Mouse (Mus musculus): Measurements from ENCODE around the gene Lbhd2. TPM values are rescaled to one million over a fixed set of nuclear protein-coding genes. Genes with fewer than 3 reads are reported as not detected.

Lbhd2 gene
- total RNA-seq, 1 experiment, result 0.36 TPM

GRCm38 (mm10) chr12:111416921-111417779 is 10.5 kb downstream of the Lbhd2 start, which contains the start of gene Exoc3l4:
Gene Exoc3l4 (plus strand): TSS chr12:111417017.
- Histone ChIP-seq H3K4me1 (ENCODE audit: control insufficient read depth in 2 of 2, insufficient read depth in 2 of 2, low read length in 2 of 2, poor library complexity in 1 of 2) (peaks cover 0 to 8% of the 10 kb centered on the region in 2 experiments; a peak in 1 of 4 replicates), H3K27ac (ENCODE audit: insufficient read depth, low read depth, low read length, poor library complexity, severe bottlenecking) (no peak within 1 kb of the TSS)
- in situ Hi-C loops (cut with MboI; ENCODE audit: low sequenced_read_pairs in 2 of 2, unreplicated experiment in 2 of 2), result no loop called here

DNA sequence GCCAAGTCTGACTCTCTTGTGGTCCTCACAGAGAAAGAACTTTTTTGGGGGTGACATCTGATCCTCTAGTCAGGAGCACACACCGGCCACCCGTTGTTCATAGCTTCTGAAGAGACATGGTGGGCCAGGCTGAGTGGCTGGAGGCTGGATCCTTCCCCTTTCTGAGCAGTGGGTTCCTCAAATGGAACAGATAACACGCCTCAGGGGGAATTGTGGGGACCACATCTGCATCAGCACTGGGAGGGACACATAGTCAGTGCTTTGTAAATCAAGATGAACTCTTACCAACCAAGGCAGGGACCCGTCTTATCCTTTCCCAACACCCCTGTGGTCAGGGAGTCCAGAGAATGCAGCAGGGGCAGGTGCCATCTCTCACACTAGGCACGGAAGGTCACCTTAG is 13.3 kb downstream of the Lbhd2 start:
- 0 out of 4 replicates have a peak, but pooled peaks cover 0 to 3% of the 10 kb centered on the region in 2 experiments for H3K4me1 ChIP-seq (ENCODE audit: control insufficient read depth in 2 of 2, insufficient read depth in 2 of 2, low read length in 2 of 2, poor library complexity in 1 of 2)
- TF ChIP-seq ZC3H11A (IDR thresholded peaks at IDR 0.05; ENCODE audit: borderline replicate concordance, low read depth, low read length) (no peak), MAFK (IDR thresholded peaks at IDR 0.05; ENCODE audit: insufficient read depth, low read depth, low read length) (no peak), HCFC1 (IDR thresholded peaks at IDR 0.05; ENCODE audit: borderline replicate concordance, insufficient read depth, low read length) (no peak), ZNF384 (IDR thresholded peaks at IDR 0.05; ENCODE audit: low read depth, low read length) (no peak), CHD2 (IDR thresholded peaks at IDR 0.05; ENCODE audit: low read depth, low read length) (no peak)
- H3K4me3 ChIP-seq (ENCODE audit: insufficient read depth in 1 of 2, low read depth in 1 of 2, low read length in 2 of 2, poor library complexity in 1 of 2, severe bottlenecking in 1 of 2), result no peak overlapping the region

More at GRCm38 (mm10) chr12:111416921-111417779, 10.5 kb downstream of the Lbhd2 start, which contains the start of gene Exoc3l4:
- no peaks in the 10 kb centered on the region for H3K9me3 ChIP-seq (ENCODE audit: control insufficient read depth, insufficient read depth, low read depth, low read length)
- no peak for DNase-seq (ENCODE audit: low read depth, low spot score)
- no peaks in the 10 kb centered on the region for H3K36me3 ChIP-seq (ENCODE audit: control insufficient read depth, insufficient read depth, low read length, poor library complexity, severe bottlenecking)
- H3K4me3 ChIP-seq (ENCODE audit: insufficient read depth in 1 of 2, low read depth in 1 of 2, low read length in 2 of 2, poor library complexity in 1 of 2, severe bottlenecking in 1 of 2), result peak within 1 kb of the TSS; percentile 37 to 44; a peak in 3 of 4 replicates
- TF ChIP-seq CHD2 (IDR thresholded peaks at IDR 0.05; ENCODE audit: low read depth, low read length) (no peak), ZNF384 (IDR thresholded peaks at IDR 0.05; ENCODE audit: low read depth, low read length) (no peak), MAFK (IDR thresholded peaks at IDR 0.05; ENCODE audit: insufficient read depth, low read depth, low read length) (no peak), HCFC1 (IDR thresholded peaks at IDR 0.05; ENCODE audit: borderline replicate concordance, insufficient read depth, low read length) (no peak), ZC3H11A (IDR thresholded peaks at IDR 0.05; ENCODE audit: borderline replicate concordance, low read depth, low read length) (no peak)
- no peak within 1 kb of the TSS for H3K9ac ChIP-seq (ENCODE audit: insufficient read depth, low read depth, low read length, poor library complexity, severe bottlenecking)

DNA sequence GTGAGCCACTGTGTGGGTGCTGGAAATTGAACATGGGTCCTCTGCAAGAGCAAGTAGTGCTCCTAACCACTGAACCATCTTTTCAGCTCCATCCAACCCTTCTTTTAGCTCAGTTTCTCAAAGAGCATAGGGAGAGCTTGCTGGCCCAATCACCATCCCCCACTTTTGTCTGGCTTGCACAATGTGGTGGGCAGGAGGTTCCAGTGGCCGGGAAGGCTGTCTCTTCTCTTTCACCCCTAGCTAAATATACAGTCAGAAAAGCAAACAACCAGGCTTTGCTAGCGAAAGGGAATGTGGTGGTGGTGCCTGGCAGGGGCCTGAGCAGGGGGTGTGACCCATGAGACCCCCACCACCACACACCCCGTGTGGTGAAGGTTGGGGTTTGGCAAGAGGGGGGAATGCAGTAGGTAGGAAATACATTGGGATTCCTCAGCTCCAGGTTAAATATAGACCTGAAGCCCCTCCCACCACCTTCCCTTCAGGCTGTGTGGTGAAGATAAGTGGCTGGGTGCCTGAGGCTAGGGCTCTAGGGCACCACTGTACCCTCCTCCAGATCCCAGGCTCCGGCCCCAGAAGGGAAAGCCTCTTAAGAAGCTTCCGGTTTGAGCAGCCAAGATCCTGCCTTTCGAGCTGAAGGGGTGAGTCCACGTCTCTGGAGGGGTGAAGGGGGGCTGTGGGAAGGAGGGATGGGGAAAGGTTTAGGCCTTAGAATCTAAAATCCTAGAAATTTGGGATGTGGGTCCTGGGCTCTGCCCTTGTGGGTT is 14.5 kb downstream of the Lbhd2 start:
- no peaks in the 10 kb centered on the region for H3K36me3 ChIP-seq (ENCODE audit: control insufficient read depth, insufficient read depth, low read length, poor library complexity, severe bottlenecking)
- no peaks in the 10 kb centered on the region for H3K9me3 ChIP-seq (ENCODE audit: control insufficient read depth, insufficient read depth, low read depth, low read length)
- H3K4me3 ChIP-seq (ENCODE audit: insufficient read depth in 1 of 2, low read depth in 1 of 2, low read length in 2 of 2, poor library complexity in 1 of 2, severe bottlenecking in 1 of 2), result no peak overlapping the region
- peaks cover 0 to 3% of the 10 kb centered on the region in 2 experiments; a peak in 1 of 4 replicates for H3K4me1 ChIP-seq (ENCODE audit: control insufficient read depth in 2 of 2, insufficient read depth in 2 of 2, low read length in 2 of 2, poor library complexity in 1 of 2)
- DNase-seq (ENCODE audit: low read depth, low spot score), result no peak
- in situ Hi-C loops (cut with MboI; ENCODE audit: low sequenced_read_pairs in 2 of 2, unreplicated experiment in 2 of 2), result no loop called here
- no peak overlapping the region for H3K27ac ChIP-seq (ENCODE audit: insufficient read depth, low read depth, low read length, poor library complexity, severe bottlenecking)
- no peak overlapping the region for H3K9ac ChIP-seq (ENCODE audit: insufficient read depth, low read depth, low read length, poor library complexity, severe bottlenecking)
- no peak for TF ChIP-seq MAFK (IDR thresholded peaks at IDR 0.05; ENCODE audit: insufficient read depth, low read depth, low read length)

More for the DNA sequence above, 13.3 kb downstream of the Lbhd2 start:
- Histone ChIP-seq H3K36me3 (ENCODE audit: control insufficient read depth, insufficient read depth, low read length, poor library complexity, severe bottlenecking) (no peaks in the 10 kb centered on the region), H3K9me3 (ENCODE audit: control insufficient read depth, insufficient read depth, low read depth, low read length) (no peaks in the 10 kb centered on the region), H3K27ac (ENCODE audit: insufficient read depth, low read depth, low read length, poor library complexity, severe bottlenecking) (no peak overlapping the region), H3K9ac (ENCODE audit: insufficient read depth, low read depth, low read length, poor library complexity, severe bottlenecking) (no peak overlapping the region)
- in situ Hi-C loops (cut with MboI; ENCODE audit: low sequenced_read_pairs in 2 of 2, unreplicated experiment in 2 of 2), result no loop called here
- no peak for DNase-seq (ENCODE audit: low read depth, low spot score)

DNA sequence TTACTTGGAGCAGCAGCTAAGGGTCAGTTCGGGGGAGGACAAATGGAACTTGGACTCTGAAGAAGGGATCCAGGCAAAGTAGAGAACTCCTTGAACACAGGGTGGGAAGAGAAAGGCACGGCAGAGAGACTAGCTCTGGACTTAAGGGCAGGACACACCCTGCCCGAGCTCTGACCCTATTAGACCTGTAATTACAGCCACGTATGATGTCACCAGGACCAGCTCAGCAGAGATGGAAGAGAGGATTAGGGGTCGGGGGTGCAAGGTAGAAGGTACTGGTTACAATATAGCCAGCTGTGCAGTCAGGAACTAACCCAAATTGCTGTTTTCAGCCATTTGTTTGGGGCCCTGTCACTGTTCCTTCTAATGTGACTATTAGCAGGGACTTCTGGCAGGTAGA is 16.2 kb downstream of the Lbhd2 start:
- Histone ChIP-seq H3K36me3 (ENCODE audit: control insufficient read depth, insufficient read depth, low read length, poor library complexity, severe bottlenecking) (no peaks in the 10 kb centered on the region), H3K4me1 (ENCODE audit: control insufficient read depth in 2 of 2, insufficient read depth in 2 of 2, low read length in 2 of 2, poor library complexity in 1 of 2) (no peaks in the 10 kb centered on the region; a peak in 1 of 4 replicates), H3K9me3 (ENCODE audit: control insufficient read depth, insufficient read depth, low read depth, low read length) (no peaks in the 10 kb centered on the region), H3K4me3 (ENCODE audit: insufficient read depth in 1 of 2, low read depth in 1 of 2, low read length in 2 of 2, poor library complexity in 1 of 2, severe bottlenecking in 1 of 2) (no peak overlapping the region; a peak in 1 of 4 replicates), H3K27ac (ENCODE audit: insufficient read depth, low read depth, low read length, poor library complexity, severe bottlenecking) (no peak overlapping the region), H3K9ac (ENCODE audit: insufficient read depth, low read depth, low read length, poor library complexity, severe bottlenecking) (no peak overlapping the region)
- DNase-seq (ENCODE audit: low read depth, low spot score), result no peak
- in situ Hi-C loops (cut with MboI; ENCODE audit: low sequenced_read_pairs in 2 of 2, unreplicated experiment in 2 of 2), result no loop called here
- no peak for TF ChIP-seq CHD2 (IDR thresholded peaks at IDR 0.05; ENCODE audit: low read depth, low read length)
- TF ChIP-seq ZC3H11A (IDR thresholded peaks at IDR 0.05; ENCODE audit: borderline replicate concordance, low read depth, low read length), result no peak
- no peak for TF ChIP-seq ZNF384 (IDR thresholded peaks at IDR 0.05; ENCODE audit: low read depth, low read length)
- TF ChIP-seq HCFC1 (IDR thresholded peaks at IDR 0.05; ENCODE audit: borderline replicate concordance, insufficient read depth, low read length), result no peak
- no peak for TF ChIP-seq MAFK (IDR thresholded peaks at IDR 0.05; ENCODE audit: insufficient read depth, low read depth, low read length)

Measured in ES-E14 (cell line).